Mouse (Mus musculus): Measurements from ENCODE around the gene Tnfrsf14. TPM values are rescaled to one million over a fixed set of nuclear protein-coding genes. Genes with fewer than 3 reads are reported as not detected.

The Tnfrsf14 gene
- total RNA-seq, 2 experiments from 2014 or later = 0.84 to 1.3 TPM

DNA sequence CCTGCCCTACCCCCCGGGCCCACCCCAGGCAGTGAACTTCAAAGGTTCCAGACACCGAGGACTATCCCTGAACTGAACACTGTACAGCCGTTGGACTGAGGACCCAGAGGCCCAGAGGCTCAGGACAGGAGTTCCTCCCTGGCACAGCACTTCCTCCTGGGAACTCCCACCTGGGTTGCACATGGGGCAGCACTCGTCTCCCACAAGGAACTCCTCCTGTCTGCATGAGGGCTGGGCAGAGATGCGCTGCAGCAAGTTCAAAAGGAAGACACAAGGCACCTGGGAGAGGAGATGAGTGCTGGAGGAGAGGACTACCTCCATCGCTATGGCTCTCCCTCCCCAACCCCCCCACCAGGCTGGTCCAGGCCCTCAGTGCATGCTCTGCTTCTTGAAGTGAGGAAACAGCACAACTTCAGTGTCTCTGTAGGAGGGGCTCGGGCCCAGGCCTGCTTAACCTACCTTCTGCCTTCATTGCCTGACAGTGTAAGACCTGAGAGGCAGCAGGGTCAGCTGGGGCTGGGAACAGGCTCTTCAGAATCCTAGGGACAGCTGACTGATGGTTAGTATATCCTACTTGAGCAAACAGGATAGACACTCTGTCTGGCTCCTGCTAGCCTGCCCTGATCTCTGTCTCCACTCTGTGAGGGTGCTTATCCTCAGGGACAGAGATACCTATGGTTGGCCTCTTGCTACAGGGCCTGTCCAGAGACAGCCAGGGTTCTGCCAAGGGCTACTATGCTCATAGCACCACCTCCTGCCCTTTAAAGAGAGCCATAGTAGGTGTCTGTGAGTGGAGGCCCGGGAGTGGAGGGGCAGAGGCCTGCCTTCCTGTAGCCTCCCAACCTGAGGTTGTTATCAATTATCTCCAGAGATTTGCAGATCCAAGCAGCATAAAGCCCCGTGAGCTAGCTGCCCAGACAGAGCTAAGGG is 1.1 kb downstream of the Tnfrsf14 start:
- no peak for DNase-seq (ENCODE audit: low spot score in 2 of 2)
- TF ChIP-seq CTCF (conservative IDR thresholded peaks at IDR 0.05) = no peak
- Histone ChIP-seq H3K4me3 (peak overlapping the region; percentile 17; the same call in 1 of the 2 replicates), H3K27ac (peak overlapping the region; percentile 77)

DNA sequence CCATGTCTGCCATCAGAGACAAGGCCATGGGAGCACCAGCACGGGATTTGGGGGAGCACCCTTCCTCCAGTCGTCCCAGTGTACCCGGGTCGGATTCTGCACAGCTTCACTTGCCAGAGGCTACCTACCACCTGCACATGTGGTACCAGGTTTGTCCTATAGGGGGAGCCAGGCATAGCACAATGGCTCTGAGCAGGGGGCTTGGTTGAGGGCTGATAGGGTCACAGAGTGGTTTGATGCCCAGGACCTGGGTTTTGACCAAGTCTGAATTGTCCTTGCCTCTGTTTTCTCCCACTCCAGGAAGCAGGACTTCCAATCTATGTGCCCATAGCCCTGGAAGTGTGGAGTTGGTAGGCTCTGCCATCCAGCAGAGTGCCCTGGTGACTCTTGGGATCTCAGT is 3.0 kb downstream of the Tnfrsf14 start:
- peak; percentile 74 for TF ChIP-seq CTCF (conservative IDR thresholded peaks at IDR 0.05)

DNA sequence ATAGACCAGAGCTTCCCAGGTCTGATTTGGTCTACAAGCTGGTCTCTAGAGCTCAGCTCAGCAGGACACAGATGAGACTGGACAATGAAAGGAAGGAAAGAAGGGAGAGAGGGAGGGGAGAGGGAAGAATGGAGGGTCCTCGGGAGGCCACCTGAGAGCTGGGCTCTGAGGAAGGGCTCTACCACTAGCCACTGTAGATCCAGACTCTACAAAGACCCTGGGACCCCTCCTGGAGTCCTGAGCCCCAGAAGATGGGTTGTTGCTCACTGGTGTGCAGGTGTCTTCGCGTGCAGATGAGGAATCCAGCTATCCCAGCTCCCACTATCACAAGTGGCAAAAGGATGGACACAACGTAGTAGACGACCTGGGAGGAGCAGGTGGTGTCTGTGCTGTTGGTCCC is 5.4 kb downstream of the Tnfrsf14 start:
- DNase-seq (ENCODE audit: low spot score in 2 of 2) = no peak
- Histone ChIP-seq H3K4me3 (no peak overlapping the region), H3K27ac (no peak overlapping the region)
- TF ChIP-seq CTCF (conservative IDR thresholded peaks at IDR 0.05) = no peak

More for the DNA sequence above, 3.0 kb downstream of the Tnfrsf14 start:
- Histone ChIP-seq H3K27ac (no peak overlapping the region), H3K4me3 (no peak overlapping the region)
- no peak for DNase-seq (ENCODE audit: low spot score in 2 of 2)

- no peak overlapping the region for H3K27ac ChIP-seq
- TF ChIP-seq CTCF (conservative IDR thresholded peaks at IDR 0.05) = no peak
- H3K4me3 ChIP-seq = no peak overlapping the region
- DNase-seq (ENCODE audit: low spot score in 2 of 2) = no peak
These were observed 6.1 kb downstream of the Tnfrsf14 start for GRCm38 (mm10) chr4:154922291-154922690.

DNA sequence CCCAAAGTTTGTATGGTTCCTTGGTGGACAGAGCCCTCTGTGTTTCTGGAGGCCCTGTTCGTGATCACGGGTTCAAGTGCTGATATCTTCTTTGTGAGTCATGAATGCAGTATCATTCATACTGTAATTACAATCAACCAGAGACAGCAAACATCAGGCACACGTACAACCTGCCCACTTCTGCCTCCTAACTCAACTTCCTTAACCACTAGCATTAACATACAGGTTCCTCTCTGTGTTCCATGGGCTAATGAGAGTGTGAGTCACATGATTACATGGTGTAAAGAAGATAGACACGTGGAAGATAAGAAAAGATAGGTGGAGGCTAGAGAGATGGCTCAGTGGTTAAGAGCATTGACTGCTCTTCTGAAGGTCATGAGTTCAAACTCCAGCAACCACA is 11.7 kb downstream of the Tnfrsf14 start:
- TF ChIP-seq CTCF (conservative IDR thresholded peaks at IDR 0.05) = no peak
- Histone ChIP-seq H3K4me3 (no peak overlapping the region), H3K27ac (no peak overlapping the region)
- DNase-seq (ENCODE audit: low spot score in 2 of 2) = no peak

DNA sequence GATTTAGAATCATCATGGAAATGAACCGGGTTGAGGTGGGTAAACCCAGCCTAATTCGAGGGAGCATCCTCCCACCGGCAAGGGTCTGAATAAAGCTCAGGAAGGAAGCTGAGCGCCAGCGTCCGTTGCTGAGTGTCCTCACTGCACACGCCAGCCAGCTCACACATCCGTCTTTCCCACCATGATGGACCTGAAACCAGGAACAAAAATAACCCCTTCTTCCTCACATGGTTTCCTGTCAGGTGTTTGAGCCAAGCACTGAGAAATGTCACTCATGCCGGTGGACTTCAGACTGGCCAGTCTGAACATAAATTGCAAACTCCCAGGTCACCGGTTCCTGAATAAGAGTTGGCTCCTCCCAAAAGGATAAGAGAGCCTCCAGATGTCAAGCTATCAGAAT is 13.1 kb downstream of the Tnfrsf14 start:
- no peak overlapping the region for H3K4me3 ChIP-seq
- DNase-seq (ENCODE audit: low spot score in 2 of 2) = no peak
- TF ChIP-seq CTCF (conservative IDR thresholded peaks at IDR 0.05) = no peak
- H3K27ac ChIP-seq = no peak overlapping the region

DNA sequence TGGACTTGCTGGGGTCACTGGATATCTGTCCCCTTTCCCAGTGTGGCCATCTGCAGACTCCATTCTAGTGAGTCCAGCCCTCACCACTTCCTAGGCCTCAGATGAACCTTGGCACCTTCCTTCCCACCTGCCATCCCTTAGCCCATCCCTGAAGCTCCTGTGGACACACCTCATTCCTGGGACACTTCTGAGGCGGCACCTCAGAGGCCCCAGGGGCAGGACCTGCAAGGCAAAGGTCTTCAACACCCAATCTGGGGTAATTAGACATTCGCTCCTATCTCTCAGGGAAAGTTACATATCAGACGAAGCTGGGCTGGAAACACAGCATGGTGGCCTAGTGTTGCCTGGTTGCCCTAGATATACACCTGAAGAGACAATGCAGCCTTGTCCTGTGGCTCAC is 13.7 kb downstream of the Tnfrsf14 start:
- no peak for DNase-seq (ENCODE audit: low spot score in 2 of 2)
- no peak for TF ChIP-seq CTCF (conservative IDR thresholded peaks at IDR 0.05)
- H3K27ac ChIP-seq = no peak overlapping the region
- H3K4me3 ChIP-seq = no peak overlapping the region

GRCm38 (mm10) chr4:154914252-154914651 is 14.1 kb downstream of the Tnfrsf14 start:
- Histone ChIP-seq H3K4me3 (no peak overlapping the region), H3K27ac (no peak overlapping the region)
- TF ChIP-seq CTCF (conservative IDR thresholded peaks at IDR 0.05) = no peak
- DNase-seq (ENCODE audit: low spot score in 2 of 2) = no peak

DNA sequence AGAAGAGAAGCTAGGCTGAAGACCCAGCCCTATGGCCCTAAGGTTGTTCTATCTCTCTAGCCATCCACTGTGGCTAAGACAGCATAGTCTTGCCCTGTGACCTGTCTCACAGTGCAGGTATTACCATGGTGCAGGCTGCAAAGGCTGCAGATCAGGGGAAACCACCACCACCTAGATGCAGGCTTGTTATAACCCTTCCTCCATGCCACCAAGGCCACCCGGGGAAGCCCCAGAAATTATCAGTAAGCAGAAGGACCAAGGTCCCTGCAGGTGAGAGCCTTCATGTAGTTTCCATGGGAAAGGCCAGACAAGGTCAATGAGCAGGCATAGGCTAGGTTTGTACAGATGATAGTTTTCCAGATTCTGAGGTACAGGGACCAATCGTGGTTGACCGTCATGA is 14.5 kb downstream of the Tnfrsf14 start:
- no peak for TF ChIP-seq CTCF (conservative IDR thresholded peaks at IDR 0.05)
- no peak overlapping the region for H3K27ac ChIP-seq
- DNase-seq (ENCODE audit: low spot score in 2 of 2) = no peak
- no peak overlapping the region for H3K4me3 ChIP-seq

DNA sequence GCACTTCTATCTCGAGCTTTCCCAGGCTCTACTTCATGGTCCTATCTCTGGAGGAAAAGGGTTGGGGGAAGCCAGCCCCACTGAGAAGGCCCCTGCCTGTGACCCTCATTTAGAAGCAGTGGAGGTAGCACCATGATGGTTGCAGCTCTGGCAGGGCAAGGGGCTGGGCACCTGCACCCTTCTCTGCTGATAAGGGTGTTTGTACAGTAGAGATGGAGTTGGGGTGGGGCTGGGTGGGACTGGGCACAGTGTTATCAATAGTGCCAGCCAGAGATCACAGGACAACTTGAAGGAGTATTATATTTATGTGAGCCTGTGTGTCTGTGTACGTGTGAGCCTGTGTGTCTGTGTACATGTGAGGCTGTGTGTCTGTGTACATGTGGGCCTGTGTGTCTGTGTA is 16.7 kb downstream of the Tnfrsf14 start:
- TF ChIP-seq CTCF (conservative IDR thresholded peaks at IDR 0.05) = no peak
- DNase-seq (ENCODE audit: low spot score in 2 of 2) = no peak
- Histone ChIP-seq H3K4me3 (no peak overlapping the region), H3K27ac (no peak overlapping the region)

DNA sequence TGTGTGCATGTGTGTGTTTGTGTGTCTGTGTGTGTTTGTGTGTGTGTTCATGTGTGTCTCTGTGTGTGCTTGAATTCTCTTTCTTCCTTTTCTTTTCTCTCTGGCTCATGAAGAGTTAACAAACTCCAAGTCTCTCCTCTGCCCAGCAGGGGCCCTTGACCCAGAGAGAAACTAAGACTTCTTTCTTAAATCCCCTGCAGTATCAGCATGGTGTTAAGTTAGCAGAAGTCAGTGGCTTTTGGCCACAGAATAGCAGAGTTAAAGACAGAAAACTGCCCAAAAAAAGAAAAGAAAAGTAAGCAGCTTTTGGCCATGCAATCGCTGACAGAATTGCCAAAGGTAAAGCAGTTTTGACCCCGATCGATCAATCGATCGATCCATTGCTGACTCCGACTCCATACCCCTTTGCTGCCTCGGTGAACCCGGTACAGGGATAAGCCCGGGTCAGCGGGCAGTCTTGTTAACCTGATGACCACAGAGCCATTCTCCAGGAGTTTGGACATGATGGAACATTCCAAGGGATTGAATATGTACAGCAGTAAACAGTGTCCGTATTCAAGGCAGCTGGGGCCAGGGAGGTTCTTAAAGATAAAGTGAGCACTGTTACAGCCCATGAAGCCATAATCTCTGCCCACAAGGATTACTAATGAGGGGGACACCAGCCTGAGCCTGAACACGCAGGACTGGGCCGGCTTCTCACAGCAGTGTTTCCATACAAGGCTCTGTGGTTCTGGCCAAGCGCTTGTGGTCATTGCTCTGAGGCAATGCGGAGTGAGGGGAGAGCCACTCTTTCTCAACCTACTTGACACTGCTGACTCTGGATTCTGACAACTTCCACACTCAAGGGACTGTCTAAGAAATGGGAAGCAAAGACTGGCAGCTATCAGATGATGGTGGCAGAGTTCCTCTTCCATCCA is 17.5 kb downstream of the Tnfrsf14 start:
- Histone ChIP-seq H3K27ac (peak overlapping the region; percentile 19; the same call in 1 of the 2 replicates), H3K4me3 (no peak overlapping the region)
- no peak for TF ChIP-seq CTCF (conservative IDR thresholded peaks at IDR 0.05)
- no peak for DNase-seq (ENCODE audit: low spot score in 2 of 2)

- Histone ChIP-seq H3K27ac (no peak overlapping the region), H3K4me3 (no peak overlapping the region)
- DNase-seq (ENCODE audit: low spot score in 2 of 2) = no peak
- no peak for TF ChIP-seq CTCF (conservative IDR thresholded peaks at IDR 0.05)
These were observed 19.9 kb downstream of the Tnfrsf14 start for GRCm38 (mm10) chr4:154908490-154908889.

GRCm38 (mm10) chr4:154907833-154908232 is 20.5 kb downstream of the Tnfrsf14 start:
- Histone ChIP-seq H3K27ac (peak overlapping the region; percentile 15; the same call in 1 of the 2 replicates), H3K4me3 (no peak overlapping the region)
- peak; percentile 64 to 73 for DNase-seq (ENCODE audit: low spot score in 2 of 2)
- peak; percentile 92 for TF ChIP-seq CTCF (conservative IDR thresholded peaks at IDR 0.05)
